Mouse (Mus musculus) ES-Bruce4 (cell line): Measurements from ENCODE around the gene Ccl12. TPM values are rescaled to one million over a fixed set of nuclear protein-coding genes. Genes with fewer than 3 reads are reported as not detected.

Experiments
- H3K27ac ChIP-seq: 2 replicates; pipeline ENCODE4 v1.5.1; 2012; ENCODE audit warnings: low read length, inconsistent platforms; ENCODE audit not compliant: insufficient read depth
- H3K27me3 ChIP-seq: 2 replicates; pipeline ENCODE4 v1.6.1; 2012; ENCODE audit warnings: mild to moderate bottlenecking, low read length, inconsistent platforms; ENCODE audit not compliant: control insufficient read depth, poor library complexity, insufficient read depth, severe bottlenecking
- H3K36me3 ChIP-seq: 2 replicates; pipeline ENCODE4 v1.6.1; 2012; ENCODE audit warnings: inconsistent platforms, mild to moderate bottlenecking, low read length, moderate library complexity; ENCODE audit not compliant: control insufficient read depth, poor library complexity, insufficient read depth, severe bottlenecking
- H3K4me1 ChIP-seq: one replicate; pipeline ENCODE4 v1.8.1; 2011; ENCODE audit warnings: low read length; ENCODE audit not compliant: control insufficient read depth, insufficient read depth
- H3K4me3 ChIP-seq: 2 replicates; pipeline ENCODE4 v1.5.1; 2011; ENCODE audit warnings: low read depth, mild to moderate bottlenecking, low read length
- H3K9ac ChIP-seq: 2 replicates; pipeline ENCODE4 v1.6.1; 2012; ENCODE audit warnings: low read depth, mild to moderate bottlenecking, inconsistent platforms; ENCODE audit not compliant: poor library complexity, severe bottlenecking
- H3K9me3 ChIP-seq: replicated peaks from 2 replicates; pipeline ENCODE4 v1.6.1; 2012; ENCODE audit warnings: mild to moderate bottlenecking, low read length, inconsistent platforms; ENCODE audit not compliant: control insufficient read depth, poor library complexity, insufficient read depth, severe bottlenecking
- CTCF ChIP-seq: IDR thresholded peaks from one replicate; pipeline ENCODE4 v1.8.1; 2011; ENCODE audit warnings: low read depth, low read length
- EP300 ChIP-seq: IDR thresholded peaks from 2 replicates; pipeline ENCODE4 v1.6.1; 2011; ENCODE audit warnings: low read depth, low read length; ENCODE audit not compliant: insufficient read depth
- POLR2A ChIP-seq: IDR thresholded peaks from one replicate; pipeline ENCODE4 v1.8.1; 2011; ENCODE audit warnings: low read length; ENCODE audit not compliant: insufficient read depth
- polyA plus RNA-seq: library from polyadenylated mRNA; stranded (reverse); fragments of >200 nt; gene quantifications from 2 replicates; pipeline ENCODE4 v1.2.4, GENCODE M21; 2011; ENCODE audit warnings: low read depth; ENCODE audit not compliant: missing spikeins, insufficient read depth, insufficient read length

Ccl12 gene
- polyA plus RNA-seq, 1 experiment: not detected

DNA sequence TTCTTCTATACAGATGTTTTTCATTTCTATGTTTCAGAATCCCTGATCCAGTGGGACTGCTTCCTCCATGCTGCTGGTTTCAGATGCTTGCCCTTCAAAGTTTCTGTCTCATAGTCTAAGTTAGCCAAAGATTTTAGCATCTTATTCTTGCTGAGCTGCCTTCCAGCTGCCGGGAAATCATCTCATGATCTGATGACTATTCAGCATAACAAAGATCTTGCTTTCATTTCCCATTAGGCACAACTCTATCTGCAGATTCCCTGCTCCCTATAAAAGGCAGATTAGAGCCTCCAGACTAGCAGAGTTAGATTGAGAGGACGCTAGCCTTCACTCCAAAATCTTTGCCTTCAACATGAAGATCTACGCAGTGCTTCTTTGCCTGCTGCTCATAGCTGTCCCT lies 13.2 kb downstream of the Ccl12 start, which contains the start of gene Ccl8:
TSS of gene Ccl8 (plus strand) at position 301 of the 400 bp plus-strand sequence.
- Histone ChIP-seq H3K4me3 (no peak within 1 kb of the TSS), H3K27ac (no peak within 1 kb of the TSS), H3K27me3 (no peaks in the 10 kb centered on the region)

GRCm38 (mm10) chr11:82116041-82116440 lies 14.4 kb downstream of the Ccl12 start:
- H3K36me3 ChIP-seq: no peaks in the 10 kb centered on the region
- H3K27ac ChIP-seq: no peak overlapping the region
- H3K9me3 ChIP-seq: 0 out of 2 replicates have a peak, but pooled peaks cover 4% of the 10 kb centered on the region
- TF ChIP-seq EP300: no peak
- no peak for TF ChIP-seq CTCF
- no peak for TF ChIP-seq POLR2A
- H3K27me3 ChIP-seq: no peaks in the 10 kb centered on the region
- no peak overlapping the region for H3K9ac ChIP-seq
- no peak overlapping the region for H3K4me3 ChIP-seq
- no peaks in the 10 kb centered on the region for H3K4me1 ChIP-seq

More for the DNA sequence above, 13.2 kb downstream of the Ccl12 start, which contains the start of gene Ccl8:
- H3K9me3 ChIP-seq: 0 out of 2 replicates have a peak, but pooled peaks cover 4% of the 10 kb centered on the region
- no peaks in the 10 kb centered on the region for H3K36me3 ChIP-seq
- TF ChIP-seq EP300 (no peak), CTCF (no peak), POLR2A (no peak)
- H3K9ac ChIP-seq: no peak within 1 kb of the TSS
- no peaks in the 10 kb centered on the region for H3K4me1 ChIP-seq

GRCm38 (mm10) chr11:82132977-82133376 lies 31.3 kb downstream of the Ccl12 start:
- Histone ChIP-seq H3K36me3 (no peaks in the 10 kb centered on the region), H3K4me3 (no peak overlapping the region), H3K4me1 (no peaks in the 10 kb centered on the region), H3K27ac (no peak overlapping the region), H3K9me3 (no peaks in the 10 kb centered on the region), H3K27me3 (no peaks in the 10 kb centered on the region), H3K9ac (no peak overlapping the region)
- TF ChIP-seq EP300 (no peak), CTCF (no peak), POLR2A (no peak)

DNA sequence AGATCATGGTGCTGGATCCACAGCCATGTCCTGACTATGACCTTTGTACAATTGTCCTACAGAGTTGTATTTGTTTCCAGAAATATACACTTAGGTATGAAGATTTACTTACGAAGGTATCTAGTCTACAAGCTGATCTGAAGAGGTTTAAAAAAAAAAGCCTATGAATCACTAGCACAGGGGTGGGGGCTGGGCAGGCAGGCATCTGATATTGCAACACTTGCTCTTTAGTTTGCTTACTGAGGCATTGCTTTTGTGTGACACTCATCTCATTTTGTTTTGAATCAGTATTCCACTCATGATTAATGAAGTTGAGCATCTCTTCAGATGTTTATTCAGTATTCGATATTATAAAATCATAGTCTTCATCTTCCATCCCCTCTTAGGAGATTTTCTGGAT lies 34.6 kb downstream of the Ccl12 start:
- Histone ChIP-seq H3K4me3 (no peak overlapping the region), H3K36me3 (no peaks in the 10 kb centered on the region), H3K9me3 (no peaks in the 10 kb centered on the region), H3K27me3 (no peaks in the 10 kb centered on the region), H3K4me1 (no peaks in the 10 kb centered on the region), H3K9ac (no peak overlapping the region), H3K27ac (no peak overlapping the region)
- TF ChIP-seq POLR2A: no peak
- TF ChIP-seq EP300: no peak
- no peak for TF ChIP-seq CTCF

GRCm38 (mm10) chr11:82139492-82140094 lies 37.9 kb downstream of the Ccl12 start:
- TF ChIP-seq POLR2A: no peak
- no peak for TF ChIP-seq EP300
- TF ChIP-seq CTCF: no peak
- Histone ChIP-seq H3K4me1 (no peaks in the 10 kb centered on the region), H3K4me3 (no peak overlapping the region), H3K9ac (no peak overlapping the region), H3K36me3 (no peaks in the 10 kb centered on the region), H3K9me3 (no peaks in the 10 kb centered on the region), H3K27me3 (no peaks in the 10 kb centered on the region), H3K27ac (no peak overlapping the region)

Other genes starting within 250 kb of the Ccl12 start
- gene 5530401A14Rik, start 241.2 kb upstream of the Ccl12 start, polyA plus RNA-seq: not detected in 2 replicates
- not detected in 2 replicates for gene Asic2, start 133.4 kb upstream of the Ccl12 start, polyA plus RNA-seq
- 4.2 and 4.3 TPM in 2 replicates for gene Ccl2, start 66.3 kb upstream of the Ccl12 start, polyA plus RNA-seq
- gene Gm17268, start 63.3 kb upstream of the Ccl12 start, polyA plus RNA-seq: not detected in 2 replicates
- gene Ccl7, start 56.1 kb upstream of the Ccl12 start, polyA plus RNA-seq: 2.3 and 3.3 TPM in 2 replicates
- not detected in 2 replicates for gene Ccl11, start 44.0 kb upstream of the Ccl12 start, polyA plus RNA-seq
- gene Ccl8, start 13.3 kb downstream of the Ccl12 start, polyA plus RNA-seq: 1.4 TPM in 1 of 2 replicates, not detected in the other
- gene Ccl1, start 203.8 kb downstream of the Ccl12 start, polyA plus RNA-seq: not detected in 2 replicates